Mouse (Mus musculus) testis, adult 2 months (tissue): ENCODE measurements around the gene Pcdh17. TPM values are rescaled to one million over a fixed set of nuclear protein-coding genes. Genes with fewer than 3 reads are reported as not detected.

ENCODE experiments used
- H3K27ac ChIP-seq: fragments of 200-500 bp; 2 replicates; pipeline ENCODE4 v1.5.1; 2012; ENCODE audit warnings: low read depth, low read length; ENCODE audit not compliant: control insufficient read depth, insufficient read depth
- H3K27me3 ChIP-seq: fragments of 200-500 bp; 2 replicates; pipeline ENCODE4 v1.6.1; 2012; ENCODE audit warnings: mild to moderate bottlenecking, low read length, moderate library complexity; ENCODE audit not compliant: control insufficient read depth, insufficient read depth
- H3K36me3 ChIP-seq: fragments of 200-500 bp; 2 replicates; pipeline ENCODE4 v1.6.1; 2012; ENCODE audit warnings: mild to moderate bottlenecking, low read length; ENCODE audit not compliant: control insufficient read depth, insufficient read depth
- H3K4me1 ChIP-seq: fragments of 200-500 bp; 2 replicates; pipeline ENCODE4 v1.6.1; 2012; ENCODE audit warnings: low read length; ENCODE audit not compliant: control insufficient read depth, insufficient read depth
- H3K4me3 ChIP-seq: fragments of 200-500 bp; 2 replicates; pipeline ENCODE4 v1.5.1; 2012; ENCODE audit warnings: low read depth, mild to moderate bottlenecking, low read length, moderate library complexity, mixed read lengths; ENCODE audit not compliant: control insufficient read depth
- CTCF ChIP-seq: fragments of 200-500 bp; IDR thresholded peaks from 2 replicates; pipeline ENCODE4 v1.5.1; 2012; ENCODE audit warnings: low read depth, mild to moderate bottlenecking, inconsistent platforms, low read length, moderate library complexity; ENCODE audit not compliant: control insufficient read depth, insufficient read depth, insufficient replicate concordance
- POLR2A ChIP-seq: fragments of 200-500 bp; IDR thresholded peaks from 2 replicates; pipeline ENCODE4 v1.6.1; 2012; ENCODE audit warnings: low read depth, mild to moderate bottlenecking, inconsistent platforms, low read length, moderate library complexity; ENCODE audit not compliant: control insufficient read depth
- polyA plus RNA-seq: library from polyadenylated mRNA; depleted of rRNA; stranded (reverse); fragments of >200 nt; gene quantifications from 2 replicates; pipeline ENCODE4 v1.2.3, GENCODE M21; 2012

The Pcdh17 gene
- polyA plus RNA-seq, 1 experiment: 1.8 TPM

DNA sequence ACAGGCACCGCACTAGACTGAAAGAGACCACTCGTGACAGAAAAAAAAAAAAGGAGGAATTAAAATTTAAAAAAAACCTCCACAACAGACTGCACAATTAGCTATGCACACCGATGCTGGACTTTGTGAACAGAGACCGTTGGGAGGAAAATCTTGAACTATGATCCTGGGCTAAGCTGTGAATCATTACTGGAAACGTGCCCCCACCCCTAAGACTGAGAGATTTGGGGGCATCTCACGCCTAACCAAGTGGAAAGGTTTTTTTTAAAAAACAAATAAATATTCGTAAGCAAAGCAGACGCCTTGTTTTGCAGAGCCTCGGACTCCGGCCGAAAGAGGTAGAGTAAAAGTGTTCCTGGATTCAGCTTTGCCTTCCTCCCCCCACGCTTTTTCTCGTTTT is 398 bp downstream of the Pcdh17 start:
- H3K27me3 ChIP-seq: no peaks in the 10 kb centered on the region
- no peaks in the 10 kb centered on the region for H3K36me3 ChIP-seq
- no peak for TF ChIP-seq POLR2A
- TF ChIP-seq CTCF: no peak
- H3K4me3 ChIP-seq: peak overlapping the region; percentile 83
- peaks cover 24% of the 10 kb centered on the region for H3K4me1 ChIP-seq
- 0 out of 2 replicates have a peak overlapping the region, but pooled peaks have one; percentile 21 for H3K27ac ChIP-seq

DNA sequence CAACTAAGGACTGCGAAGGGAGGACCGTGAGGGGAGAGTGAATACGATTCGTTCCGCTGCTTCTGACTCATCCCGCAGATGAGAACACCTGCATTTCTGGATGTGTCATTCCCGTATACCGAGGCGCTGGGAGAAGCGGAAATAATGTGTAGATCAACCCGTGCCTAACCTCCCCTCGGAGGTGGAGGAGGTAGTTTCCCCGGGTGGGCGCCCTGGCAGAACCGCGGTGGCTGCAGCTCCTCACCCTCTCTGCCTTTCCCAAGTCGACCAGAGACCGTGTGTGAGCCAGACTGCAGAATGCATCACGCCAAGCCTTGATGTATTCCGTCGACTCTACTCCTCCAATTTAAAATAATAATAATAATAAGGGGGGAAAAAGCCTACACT is 906 bp downstream of the Pcdh17 start:
- Histone ChIP-seq H3K27me3 (no peaks in the 10 kb centered on the region), H3K4me3 (peak overlapping the region; percentile 0; the same call in 1 of the 2 replicates), H3K27ac (no peak overlapping the region), H3K36me3 (no peaks in the 10 kb centered on the region), H3K4me1 (peaks cover 24% of the 10 kb centered on the region)
- TF ChIP-seq CTCF: no peak
- no peak for TF ChIP-seq POLR2A

DNA sequence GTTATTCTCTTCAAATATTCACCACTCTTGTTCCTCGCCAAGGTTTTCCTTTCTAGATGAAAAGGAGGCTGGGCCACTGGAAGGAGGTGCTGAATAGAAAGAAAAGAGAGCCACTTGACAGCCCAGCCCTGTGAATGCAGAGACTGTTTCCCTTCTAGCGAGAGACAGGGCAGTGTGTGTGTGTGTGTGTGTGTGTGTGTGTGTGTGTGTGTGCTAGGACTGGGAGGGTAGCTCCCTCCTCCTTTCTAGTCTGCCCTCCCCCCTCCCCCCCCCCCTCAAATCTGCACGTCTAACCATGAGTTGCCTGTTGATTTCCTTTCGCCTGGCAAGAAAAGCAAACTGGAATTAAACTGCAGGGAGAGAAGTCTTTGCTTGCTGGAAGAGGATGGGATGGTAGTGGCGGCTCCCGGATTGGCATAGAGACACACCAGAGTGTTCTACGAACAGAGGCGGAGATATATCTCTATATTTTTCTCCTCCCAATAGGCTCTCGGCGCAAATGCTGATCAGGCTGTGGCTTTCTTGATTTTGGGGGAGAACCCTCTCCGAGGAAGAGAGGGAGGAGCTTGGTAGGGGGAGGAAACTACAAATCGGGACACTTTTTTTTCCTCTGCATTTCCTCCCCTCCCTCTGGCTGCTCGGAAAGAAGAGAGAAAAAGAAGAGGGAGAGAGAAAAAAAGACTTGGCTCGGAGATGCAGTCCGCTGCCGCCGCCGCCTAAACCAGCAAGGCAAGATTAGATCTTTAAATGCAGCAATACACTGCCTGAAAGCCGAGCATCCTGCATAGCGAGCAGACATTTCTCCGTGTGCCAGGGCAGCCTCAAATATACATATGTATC is 1.5 kb downstream of the Pcdh17 start:
- Histone ChIP-seq H3K27ac (no peak overlapping the region), H3K36me3 (no peaks in the 10 kb centered on the region), H3K27me3 (no peaks in the 10 kb centered on the region), H3K4me3 (peak overlapping the region; percentile 33), H3K4me1 (peaks cover 24% of the 10 kb centered on the region)
- TF ChIP-seq CTCF (no peak), POLR2A (no peak)

DNA sequence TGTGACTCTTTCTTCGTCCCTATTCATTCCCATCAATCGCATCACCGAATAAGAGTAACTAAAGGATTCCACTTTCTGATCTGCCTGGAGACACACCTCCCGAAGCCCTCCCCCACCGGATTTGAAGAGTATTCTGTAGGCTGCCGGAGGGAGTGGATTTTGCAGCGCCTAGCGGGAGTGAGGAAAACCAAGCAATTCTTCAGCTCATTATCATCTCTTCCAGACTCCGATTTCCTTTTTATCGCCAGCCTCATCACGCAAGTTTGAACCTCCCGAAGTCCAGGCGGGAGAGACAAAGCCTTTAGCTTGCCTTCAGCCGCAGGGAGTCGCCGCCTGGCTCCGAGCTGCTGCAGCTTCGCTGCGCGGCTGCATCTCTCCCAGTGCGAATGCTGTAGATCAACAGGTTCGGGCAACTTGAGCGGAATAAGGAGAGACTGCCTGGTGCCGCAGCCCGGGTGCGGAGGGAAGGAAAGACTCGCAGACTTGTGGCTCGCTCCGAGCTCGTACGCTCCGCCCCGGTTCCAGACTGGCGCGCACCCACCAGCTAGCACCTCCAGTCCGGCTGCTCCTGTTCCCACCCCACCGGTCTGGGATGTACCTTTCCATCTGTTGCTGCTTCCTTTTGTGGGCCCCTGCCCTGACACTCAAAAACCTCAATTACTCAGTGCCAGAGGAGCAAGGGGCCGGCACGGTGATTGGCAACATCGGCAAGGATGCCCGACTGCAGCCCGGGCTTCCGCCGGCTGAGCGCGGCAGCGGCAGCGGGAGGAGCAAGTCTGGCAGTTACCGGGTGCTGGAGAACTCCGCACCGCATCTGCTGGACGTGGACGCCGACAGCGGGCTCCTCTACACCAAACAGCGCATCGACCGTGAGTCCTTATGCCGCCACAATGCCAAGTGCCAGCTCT is 2.4 kb downstream of the Pcdh17 start:
- Histone ChIP-seq H3K4me1 (peaks cover 24% of the 10 kb centered on the region), H3K4me3 (peak overlapping the region; percentile 40), H3K27me3 (no peaks in the 10 kb centered on the region), H3K36me3 (no peaks in the 10 kb centered on the region), H3K27ac (no peak overlapping the region)
- TF ChIP-seq CTCF: no peak
- TF ChIP-seq POLR2A: no peak

GRCm38 (mm10) chr14:84446411-84446915 is 3.1 kb downstream of the Pcdh17 start:
- no peaks in the 10 kb centered on the region for H3K27me3 ChIP-seq
- peaks cover 24% of the 10 kb centered on the region for H3K4me1 ChIP-seq
- no peak overlapping the region for H3K27ac ChIP-seq
- H3K36me3 ChIP-seq: no peaks in the 10 kb centered on the region
- H3K4me3 ChIP-seq: peak overlapping the region; percentile 40
- TF ChIP-seq CTCF: no peak
- TF ChIP-seq POLR2A: no peak; the same call in 1 of the 2 replicates

DNA sequence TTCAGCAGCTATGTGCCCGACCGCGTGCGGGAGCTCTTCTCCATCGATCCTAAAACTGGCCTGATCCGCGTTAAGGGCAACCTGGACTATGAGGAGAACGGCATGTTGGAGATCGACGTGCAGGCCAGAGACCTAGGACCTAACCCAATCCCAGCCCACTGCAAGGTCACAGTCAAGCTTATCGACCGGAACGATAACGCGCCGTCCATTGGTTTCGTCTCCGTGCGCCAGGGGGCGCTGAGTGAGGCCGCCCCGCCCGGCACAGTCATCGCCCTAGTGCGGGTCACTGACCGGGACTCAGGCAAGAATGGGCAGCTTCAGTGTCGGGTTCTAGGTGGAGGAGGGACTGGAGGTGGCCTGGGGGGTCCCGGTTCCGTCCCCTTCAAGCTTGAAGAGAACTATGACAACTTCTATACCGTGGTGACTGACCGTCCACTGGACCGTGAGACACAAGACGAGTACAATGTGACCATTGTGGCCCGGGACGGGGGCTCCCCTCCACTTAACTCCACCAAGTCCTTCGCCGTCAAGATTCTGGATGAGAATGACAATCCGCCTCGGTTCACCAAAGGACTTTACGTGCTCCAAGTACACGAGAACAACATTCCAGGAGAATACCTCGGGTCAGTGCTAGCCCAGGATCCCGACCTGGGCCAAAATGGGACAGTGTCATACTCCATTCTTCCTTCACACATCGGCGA is 3.7 kb downstream of the Pcdh17 start:
- H3K27me3 ChIP-seq: no peaks in the 10 kb centered on the region
- H3K4me1 ChIP-seq: peaks cover 24% of the 10 kb centered on the region
- no peaks in the 10 kb centered on the region for H3K36me3 ChIP-seq
- H3K27ac ChIP-seq: no peak overlapping the region
- TF ChIP-seq CTCF: peak; percentile 37; the same call in 1 of the 2 replicates
- TF ChIP-seq POLR2A: no peak
- H3K4me3 ChIP-seq: peak overlapping the region; percentile 40
